Mouse (Mus musculus): ENCODE results near the gene Ece1. TPM values are rescaled to one million over a fixed set of nuclear protein-coding genes. Genes with fewer than 3 reads are reported as not detected.
A peak's percentile ranks its signal among the peaks of the same experiment; 100 is the strongest.

The Ece1 gene
- total and polyA plus RNA-seq, 2 experiments from 2014 or later, result 23.0 to 40.0 TPM

- 32% methylated on average over 9 of the region's 9 CpGs for WGBS
- 0 out of 2 replicates have a peak, but pooled peaks have one; percentile 15 for ATAC-seq
Observed at GRCm38 (mm10) chr4:137930500-137931008, 68.5 kb downstream of the Ece1 start.

GRCm38 (mm10) chr4:137931009-137931757, 69.1 kb downstream of the Ece1 start:
- Histone ChIP-seq H3K4me1 (ENCODE audit: insufficient read depth, low read length) (peaks cover 8% of the 10 kb centered on the region), H3K4me3 (ENCODE audit: low read length) (no peak overlapping the region), H3K4me2 (ENCODE audit: low read depth, low read length) (no peak overlapping the region), H3K27me3 (ENCODE audit: insufficient read depth, low read length) (no peaks in the 10 kb centered on the region), H3K9ac (replicated peaks; ENCODE audit: low read length) (no peak overlapping the region), H3K27ac (peak overlapping the region; percentile 70), H3K9me3 (ENCODE audit: low read length) (no peaks in the 10 kb centered on the region), H3K36me3 (ENCODE audit: insufficient read depth, low read length) (peaks cover 3% of the 10 kb centered on the region)
- TF ChIP-seq CTCF (IDR thresholded peaks at IDR 0.05; ENCODE audit: low read depth), result no peak
- DNase-seq (ENCODE audit: low spot score) (peak; percentile 66), ATAC-seq (no peak)
- WGBS, result 16% methylated on average over 18 of the region's 18 CpGs

More at GRCm38 (mm10) chr4:137930500-137931008, 68.5 kb downstream of the Ece1 start:
- H3K27me3 ChIP-seq (ENCODE audit: insufficient read depth, low read length), result no peaks in the 10 kb centered on the region
- H3K9ac ChIP-seq (replicated peaks; ENCODE audit: low read length), result no peak overlapping the region
- H3K4me2 ChIP-seq (ENCODE audit: low read depth, low read length), result no peak overlapping the region
- H3K36me3 ChIP-seq (ENCODE audit: insufficient read depth, low read length), result peaks cover 3% of the 10 kb centered on the region; the same call in 1 of the 2 replicates
- no peak for DNase-seq (ENCODE audit: low spot score)
- no peak for TF ChIP-seq CTCF (IDR thresholded peaks at IDR 0.05; ENCODE audit: low read depth)
- no peak overlapping the region for H3K4me3 ChIP-seq (ENCODE audit: low read length)
- H3K4me1 ChIP-seq (ENCODE audit: insufficient read depth, low read length), result peaks cover 8% of the 10 kb centered on the region
- no peak overlapping the region for H3K27ac ChIP-seq
- H3K9me3 ChIP-seq (ENCODE audit: low read length), result no peaks in the 10 kb centered on the region

GRCm38 (mm10) chr4:137932554-137933178, 70.6 kb downstream of the Ece1 start:
- ATAC-seq (0 out of 2 replicates have a peak, but pooled peaks have one; percentile 15), DNase-seq (ENCODE audit: low spot score) (no peak)
- no peak for TF ChIP-seq CTCF (IDR thresholded peaks at IDR 0.05; ENCODE audit: low read depth)
- H3K27ac ChIP-seq, result no peak overlapping the region
- H3K4me1 ChIP-seq (ENCODE audit: insufficient read depth, low read length), result peaks cover 8% of the 10 kb centered on the region
- H3K9me3 ChIP-seq (ENCODE audit: low read length), result no peaks in the 10 kb centered on the region
- H3K4me2 ChIP-seq (ENCODE audit: low read depth, low read length), result no peak overlapping the region
- H3K4me3 ChIP-seq (ENCODE audit: low read length), result no peak overlapping the region
- H3K9ac ChIP-seq (replicated peaks; ENCODE audit: low read length), result no peak overlapping the region
- H3K27me3 ChIP-seq (ENCODE audit: insufficient read depth, low read length), result no peaks in the 10 kb centered on the region
- peaks cover 12% of the 10 kb centered on the region for H3K36me3 ChIP-seq (ENCODE audit: insufficient read depth, low read length)
- WGBS, result 37% methylated on average over 6 of the region's 6 CpGs

GRCm38 (mm10) chr4:137933328-137933727, 71.3 kb downstream of the Ece1 start:
- Histone ChIP-seq H3K27me3 (ENCODE audit: insufficient read depth, low read length) (no peaks in the 10 kb centered on the region), H3K4me2 (ENCODE audit: low read depth, low read length) (no peak overlapping the region), H3K36me3 (ENCODE audit: insufficient read depth, low read length) (peaks cover 14% of the 10 kb centered on the region), H3K4me1 (ENCODE audit: insufficient read depth, low read length) (peaks cover 8% of the 10 kb centered on the region), H3K9me3 (ENCODE audit: low read length) (no peaks in the 10 kb centered on the region), H3K27ac (no peak overlapping the region), H3K9ac (replicated peaks; ENCODE audit: low read length) (no peak overlapping the region), H3K4me3 (ENCODE audit: low read length) (no peak overlapping the region)
- DNase-seq (ENCODE audit: low spot score) (no peak), ATAC-seq (no peak)
- 49% methylated on average over 5 of the region's 5 CpGs for WGBS
- no peak for TF ChIP-seq CTCF (IDR thresholded peaks at IDR 0.05; ENCODE audit: low read depth)

- peaks cover 18% of the 10 kb centered on the region for H3K36me3 ChIP-seq (ENCODE audit: insufficient read depth, low read length)
- TF ChIP-seq CTCF (IDR thresholded peaks at IDR 0.05; ENCODE audit: low read depth), result no peak
- H3K9ac ChIP-seq (replicated peaks; ENCODE audit: low read length), result no peak overlapping the region
- ATAC-seq (no peak), DNase-seq (ENCODE audit: low spot score) (no peak)
- 91% methylated on average over 4 of the region's 4 CpGs for WGBS
- H3K4me2 ChIP-seq (ENCODE audit: low read depth, low read length), result no peak overlapping the region
- no peak overlapping the region for H3K27ac ChIP-seq
- H3K9me3 ChIP-seq (ENCODE audit: low read length), result no peaks in the 10 kb centered on the region
- no peaks in the 10 kb centered on the region for H3K27me3 ChIP-seq (ENCODE audit: insufficient read depth, low read length)
- no peak overlapping the region for H3K4me3 ChIP-seq (ENCODE audit: low read length)
- H3K4me1 ChIP-seq (ENCODE audit: insufficient read depth, low read length), result peaks cover 13% of the 10 kb centered on the region
Observed at GRCm38 (mm10) chr4:137936134-137936533, 74.1 kb downstream of the Ece1 start.

GRCm38 (mm10) chr4:137940061-137940460, 78.0 kb downstream of the Ece1 start:
- DNase-seq (ENCODE audit: low spot score), result peak; percentile 74
- 42% methylated on average over 10 of the region's 10 CpGs for WGBS
- peaks cover 18% of the 10 kb centered on the region for H3K36me3 ChIP-seq (ENCODE audit: insufficient read depth, low read length)

More at GRCm38 (mm10) chr4:137940061-137940460, 78.0 kb downstream of the Ece1 start:
- H3K4me2 ChIP-seq (ENCODE audit: low read depth, low read length), result no peak overlapping the region
- TF ChIP-seq CTCF (IDR thresholded peaks at IDR 0.05; ENCODE audit: low read depth), result no peak
- H3K9me3 ChIP-seq (ENCODE audit: low read length), result no peaks in the 10 kb centered on the region
- peak overlapping the region; percentile 73 for H3K27ac ChIP-seq
- H3K4me1 ChIP-seq (ENCODE audit: insufficient read depth, low read length), result peaks cover 18% of the 10 kb centered on the region
- H3K4me3 ChIP-seq (ENCODE audit: low read length), result no peak overlapping the region
- no peak overlapping the region for H3K9ac ChIP-seq (replicated peaks; ENCODE audit: low read length)
- H3K27me3 ChIP-seq (ENCODE audit: insufficient read depth, low read length), result no peaks in the 10 kb centered on the region
- peak; percentile 47; the same call in 1 of the 2 replicates for ATAC-seq
